Mouse (Mus musculus) heart, embryonic 10.5 days (tissue): Measurements from ENCODE around the gene Srcap. TPM values are rescaled to one million over a fixed set of nuclear protein-coding genes. Genes with fewer than 3 reads are reported as not detected.
A peak's percentile ranks its signal among the peaks of the same experiment; 100 is the strongest.
"Not testable (repeated sequence)": the region's sequence is repeated elsewhere in the genome, so short reads cannot be mapped to it uniquely, and the experiment has no call there.

Experiments
- DNase-seq: peaks from one replicate; pipeline ENCODE4 v3.0.0-alpha.2; 2017; ENCODE audit warnings: low spot score
- H3K27ac ChIP-seq: fragments of 300-500 bp; sonication (generic); 2 replicates; pipeline ENCODE4 v1.5.1; 2016; ENCODE audit warnings: mild to moderate bottlenecking
- H3K27me3 ChIP-seq: fragments of 300-500 bp; sonication (generic); 2 replicates; pipeline ENCODE4 v1.6.1; 2016; ENCODE audit warnings: mild to moderate bottlenecking; ENCODE audit not compliant: poor library complexity, insufficient read depth, severe bottlenecking
- H3K36me3 ChIP-seq: fragments of 300-500 bp; sonication (generic); 2 replicates; pipeline ENCODE4 v1.6.1; 2016; ENCODE audit warnings: mild to moderate bottlenecking, moderate library complexity
- H3K4me1 ChIP-seq: fragments of 300-500 bp; sonication (generic); 2 replicates; pipeline ENCODE4 v1.6.1; 2016; ENCODE audit warnings: mild to moderate bottlenecking
- H3K4me3 ChIP-seq: fragments of 300-500 bp; sonication (generic); 2 replicates; pipeline ENCODE4 v1.5.1; 2016; ENCODE audit warnings: mild to moderate bottlenecking, moderate library complexity
- H3K9me3 ChIP-seq: fragments of 300-500 bp; sonication (generic); 2 replicates; pipeline ENCODE4 v1.6.1; 2016; ENCODE audit warnings: mild to moderate bottlenecking, moderate library complexity
- WGBS: fragments of 180-500 bp; shearing (Covaris S2); methylation state at CpG from one replicate; pipeline ENCODE4 v1.1.7; 2016; 5-methylcytosine and 5-hydroxymethylcytosine counted together
- polyA plus RNA-seq: library from polyadenylated mRNA; unstranded; fragments of >200 nt; fragmentation: Nextera tagmentation; extraction: Ambion mirVana; gene quantifications from 2 replicates; pipeline ENCODE4 v1.2.1, GENCODE M21; 2016

Gene Srcap
- polyA plus RNA-seq, 1 experiment from 2014 or later = 56.4 TPM

DNA sequence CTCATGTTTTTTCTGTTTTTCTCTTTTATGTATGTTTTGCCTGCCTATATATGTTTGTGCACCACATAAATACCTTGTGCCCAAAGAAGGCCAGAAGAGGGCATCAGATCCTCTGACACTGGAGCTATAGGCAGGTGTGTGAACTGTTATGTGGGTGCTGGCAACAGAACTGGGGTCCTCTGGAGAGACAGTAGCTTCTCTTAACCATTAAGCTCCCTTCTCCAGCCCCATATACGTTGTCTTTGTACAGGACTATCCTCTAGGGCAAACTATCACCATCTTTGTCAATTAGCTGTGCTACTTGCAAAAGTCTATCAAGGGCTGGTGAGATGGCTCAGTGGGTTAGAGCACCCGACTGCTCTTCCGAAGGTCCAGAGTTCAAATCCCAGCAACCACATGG, 3.5 kb upstream of the Srcap start:
- H3K27me3 ChIP-seq = no peaks in the 10 kb centered on the region
- H3K36me3 ChIP-seq = no peaks in the 10 kb centered on the region
- 94% methylated on average over 3 of the region's 3 CpGs for WGBS

GRCm38 (mm10) chr7:127509830-127510229, 2.0 kb upstream of the Srcap start:
- H3K4me1 ChIP-seq = peaks cover 18% of the 10 kb centered on the region
- not testable (repeated sequence) for H3K27ac ChIP-seq, H3K4me3 ChIP-seq, DNase-seq, H3K9me3 ChIP-seq, H3K27me3 ChIP-seq
- 82% methylated on average over 4 of the region's 4 CpGs for WGBS
- H3K36me3 ChIP-seq = peaks cover 10% of the 10 kb centered on the region

More for the DNA sequence above, 3.5 kb upstream of the Srcap start:
- peaks cover 11% of the 10 kb centered on the region; the same call in 1 of the 2 replicates for H3K4me1 ChIP-seq
- no peak overlapping the region for H3K4me3 ChIP-seq
- H3K9me3 ChIP-seq = no peaks in the 10 kb centered on the region
- no peak for DNase-seq
- no peak overlapping the region for H3K27ac ChIP-seq

GRCm38 (mm10) chr7:127511241-127511640, 542 bp upstream of the Srcap start:
- peak overlapping the region; percentile 88 for H3K4me3 ChIP-seq
- no peaks in the 10 kb centered on the region for H3K27me3 ChIP-seq
- WGBS = 45% methylated on average over 8 of the region's 8 CpGs
- peak overlapping the region; percentile 100 for H3K27ac ChIP-seq
- peaks cover 23% of the 10 kb centered on the region for H3K36me3 ChIP-seq
- no peaks in the 10 kb centered on the region for H3K9me3 ChIP-seq
- peaks cover 20% of the 10 kb centered on the region for H3K4me1 ChIP-seq
- no peak for DNase-seq

- WGBS = 1% methylated on average over 80 of the region's 93 CpGs
Observed at GRCm38 (mm10) chr7:127512231-127513015, 640 bp downstream of the Srcap start.

DNA sequence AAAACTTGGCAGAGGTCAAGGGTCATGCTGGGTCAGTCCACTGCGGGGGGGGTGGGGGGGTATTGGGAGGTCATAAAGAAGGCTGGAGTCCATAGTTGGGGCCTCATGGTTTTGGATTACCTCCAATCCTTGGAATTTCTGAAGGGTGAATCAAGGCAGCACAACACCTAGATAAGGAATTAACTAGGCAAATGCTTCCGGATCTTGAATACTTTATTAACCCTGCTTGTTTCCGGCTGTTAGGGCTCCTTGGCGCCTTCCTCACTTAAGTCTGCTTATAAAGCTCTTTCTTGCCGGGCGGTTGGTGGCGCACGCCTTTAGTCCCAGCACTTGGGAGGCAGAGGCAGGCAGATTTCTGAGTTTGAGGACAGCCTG, 1.2 kb downstream of the Srcap start:
- Histone ChIP-seq H3K4me1 (peaks cover 20% of the 10 kb centered on the region), H3K4me3 (peak overlapping the region; percentile 88), H3K9me3 (no peaks in the 10 kb centered on the region), H3K27ac (peak overlapping the region; percentile 100), H3K27me3 (no peaks in the 10 kb centered on the region), H3K36me3 (peaks cover 41% of the 10 kb centered on the region)
- DNase-seq = no peak
- WGBS = 37% methylated on average over 8 of the region's 8 CpGs

More at GRCm38 (mm10) chr7:127512231-127513015, 640 bp downstream of the Srcap start:
- Histone ChIP-seq H3K36me3 (peaks cover 35% of the 10 kb centered on the region), H3K9me3 (no peaks in the 10 kb centered on the region), H3K27me3 (no peaks in the 10 kb centered on the region), H3K4me1 (peaks cover 20% of the 10 kb centered on the region), H3K4me3 (peak overlapping the region; percentile 88), H3K27ac (peak overlapping the region; percentile 100)
- peak; percentile 95 for DNase-seq

DNA sequence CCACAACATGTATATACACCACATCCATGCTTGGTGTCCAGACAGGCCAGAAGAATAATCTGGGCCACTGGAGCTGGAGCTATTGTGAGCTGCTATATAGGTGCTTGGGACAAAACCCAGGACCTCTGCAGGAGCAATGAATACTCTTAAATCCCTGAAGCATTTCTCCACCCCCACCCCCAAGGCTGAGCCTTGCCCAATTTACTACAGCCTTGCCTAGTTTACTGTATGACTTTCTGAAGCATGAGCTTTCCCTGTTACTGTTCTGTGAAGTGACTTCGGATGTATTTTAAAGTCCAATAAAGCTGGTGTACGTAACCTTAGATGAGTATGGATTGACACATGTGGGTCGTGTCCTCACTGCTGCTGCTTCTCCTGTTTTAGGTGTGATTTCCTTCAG, 2.0 kb downstream of the Srcap start:
- Histone ChIP-seq H3K27ac (no peak overlapping the region), H3K27me3 (no peaks in the 10 kb centered on the region), H3K36me3 (peaks cover 49% of the 10 kb centered on the region), H3K4me1 (peaks cover 20% of the 10 kb centered on the region), H3K9me3 (no peaks in the 10 kb centered on the region), H3K4me3 (peak overlapping the region; percentile 88)
- WGBS = 92% methylated on average over 3 of the region's 3 CpGs
- no peak for DNase-seq

GRCm38 (mm10) chr7:127515846-127516245, 4.1 kb downstream of the Srcap start:
- peaks cover 67% of the 10 kb centered on the region for H3K36me3 ChIP-seq

DNA sequence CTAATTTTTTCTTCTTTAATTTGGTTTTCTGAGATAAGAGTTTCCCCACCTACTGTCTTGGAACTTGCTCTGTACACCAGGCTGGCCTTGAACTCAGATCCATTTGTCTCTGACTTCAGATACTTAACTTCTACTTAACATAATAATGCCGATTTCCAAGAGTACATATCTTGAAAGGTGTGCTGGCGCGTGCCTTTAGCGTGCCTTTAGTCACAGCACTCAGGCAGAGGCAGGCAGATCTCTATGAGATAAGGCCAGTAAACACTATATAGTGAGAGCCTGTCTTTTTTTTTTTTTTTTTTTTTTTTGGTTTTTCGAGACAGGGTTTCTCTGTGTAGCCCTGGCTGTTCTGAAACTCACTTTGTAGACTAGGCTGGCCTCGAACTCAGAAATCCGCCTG, 4.6 kb downstream of the Srcap start:
- peaks cover 16% of the 10 kb centered on the region for H3K4me1 ChIP-seq
- no peaks in the 10 kb centered on the region for H3K27me3 ChIP-seq
- 92% methylated on average over 7 of the region's 7 CpGs for WGBS
- no peaks in the 10 kb centered on the region for H3K9me3 ChIP-seq
- no peak overlapping the region for H3K27ac ChIP-seq
- no peak overlapping the region for H3K4me3 ChIP-seq
- peaks cover 72% of the 10 kb centered on the region for H3K36me3 ChIP-seq
- no peak for DNase-seq

More at GRCm38 (mm10) chr7:127515846-127516245, 4.1 kb downstream of the Srcap start:
- Histone ChIP-seq H3K27me3 (no peaks in the 10 kb centered on the region), H3K9me3 (no peaks in the 10 kb centered on the region), H3K4me3 (no peak overlapping the region), H3K27ac (no peak overlapping the region), H3K4me1 (peaks cover 20% of the 10 kb centered on the region)
- DNase-seq = no peak
- 80% methylated on average over 7 of the region's 7 CpGs for WGBS

DNA sequence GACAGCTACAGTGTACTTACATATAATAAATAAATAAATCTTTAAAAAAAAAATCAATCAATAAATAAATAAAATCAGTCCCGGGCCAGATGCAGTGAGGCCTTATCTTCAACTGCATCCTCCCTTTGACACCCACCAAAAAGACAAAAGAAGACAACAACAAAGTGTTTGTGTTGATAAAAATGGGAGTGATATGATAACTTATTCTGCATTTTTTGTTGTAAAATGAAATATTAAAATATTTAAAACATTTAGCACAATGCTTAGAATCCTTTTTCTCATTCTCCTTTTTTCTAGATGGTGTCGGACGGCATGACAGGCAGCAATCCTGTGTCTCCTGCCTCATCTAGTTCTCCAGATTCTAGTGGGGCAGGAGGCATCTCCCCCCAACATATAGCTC, 7.5 kb downstream of the Srcap start, which contains the start of gene Gm42715:
Gene Gm42715 (plus strand): TSS at position 301 of the 400 bp plus-strand sequence.
- Histone ChIP-seq H3K27me3 (no peaks in the 10 kb centered on the region), H3K36me3 (peaks cover 96% of the 10 kb centered on the region), H3K4me1 (0 out of 2 replicates have a peak, but pooled peaks cover 2% of the 10 kb centered on the region), H3K9me3 (no peaks in the 10 kb centered on the region), H3K4me3 (no peak within 1 kb of the TSS), H3K27ac (no peak within 1 kb of the TSS)
- no peak for DNase-seq
- WGBS = 88% methylated on average over 3 of the region's 3 CpGs

GRCm38 (mm10) chr7:127541671-127542070, 29.9 kb downstream of the Srcap start:
- no peak for DNase-seq
- H3K27me3 ChIP-seq = no peaks in the 10 kb centered on the region
- H3K9me3 ChIP-seq = no peaks in the 10 kb centered on the region
- H3K27ac ChIP-seq = no peak overlapping the region
- peaks cover 100% of the 10 kb centered on the region for H3K36me3 ChIP-seq
- H3K4me3 ChIP-seq = no peak overlapping the region
- 99% methylated on average over 3 of the region's 3 CpGs for WGBS
- H3K4me1 ChIP-seq = no peaks in the 10 kb centered on the region

DNA sequence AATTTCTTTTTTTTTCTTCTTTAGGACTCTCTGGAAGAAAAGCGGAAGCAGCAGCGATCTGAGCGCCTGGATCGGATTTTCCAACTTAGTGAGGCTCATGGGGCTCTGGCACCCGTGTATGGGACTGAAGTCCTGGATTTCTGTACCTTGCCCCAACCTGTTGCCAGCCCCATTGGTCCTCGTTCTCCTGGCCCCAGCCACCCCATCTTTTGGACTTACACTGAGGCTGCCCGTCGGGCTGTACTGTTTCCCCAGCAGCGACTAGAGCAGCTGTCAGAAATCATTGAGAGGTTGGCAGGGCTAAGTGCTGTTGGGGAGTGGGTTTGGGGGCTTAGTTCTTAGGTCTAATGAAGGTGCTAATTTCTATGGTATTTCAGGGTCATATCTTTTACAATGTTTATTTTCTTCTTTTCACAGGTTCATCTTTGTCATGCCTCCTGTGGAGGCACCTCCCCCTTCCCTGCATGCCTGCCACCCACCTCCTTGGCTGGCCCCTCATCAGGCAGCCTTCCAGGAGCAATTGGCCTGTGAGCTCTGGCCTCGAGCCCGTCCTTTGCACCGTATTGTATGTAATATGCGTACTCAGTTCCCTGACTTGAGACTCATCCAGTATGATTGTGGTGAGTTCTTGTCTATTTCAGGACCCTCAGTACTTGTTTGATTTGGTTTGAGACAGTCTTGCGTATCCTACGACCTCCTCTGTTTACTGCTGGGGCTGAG, 37.5 kb downstream of the Srcap start:
- Histone ChIP-seq H3K36me3 (peaks cover 87% of the 10 kb centered on the region), H3K4me1 (no peaks in the 10 kb centered on the region), H3K27me3 (no peaks in the 10 kb centered on the region), H3K27ac (no peak overlapping the region), H3K4me3 (no peak overlapping the region), H3K9me3 (no peaks in the 10 kb centered on the region)
- 92% methylated on average over 15 of the region's 15 CpGs for WGBS
- DNase-seq = no peak

DNA sequence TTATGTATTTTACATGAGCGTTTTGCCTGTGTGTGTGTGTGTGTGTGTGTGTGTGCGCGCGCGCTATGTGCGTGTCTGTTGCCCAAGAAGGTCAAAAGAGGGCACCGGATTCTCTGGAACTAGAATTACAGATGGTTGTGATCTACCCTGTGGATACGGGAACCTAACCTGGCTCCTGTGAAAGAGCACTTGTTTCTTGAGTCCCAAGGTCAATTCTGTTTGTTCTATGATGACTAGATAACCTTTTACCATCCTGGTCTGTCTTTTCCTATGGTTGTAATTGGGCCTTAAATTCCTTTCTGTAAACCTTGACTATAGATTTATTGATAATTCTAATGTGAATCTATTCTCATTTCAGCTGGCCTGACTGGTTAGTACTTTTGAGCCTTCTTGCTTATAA, 39.8 kb downstream of the Srcap start:
- WGBS = 96% methylated on average over 8 of the region's 8 CpGs
- H3K36me3 ChIP-seq = peaks cover 87% of the 10 kb centered on the region

DNA sequence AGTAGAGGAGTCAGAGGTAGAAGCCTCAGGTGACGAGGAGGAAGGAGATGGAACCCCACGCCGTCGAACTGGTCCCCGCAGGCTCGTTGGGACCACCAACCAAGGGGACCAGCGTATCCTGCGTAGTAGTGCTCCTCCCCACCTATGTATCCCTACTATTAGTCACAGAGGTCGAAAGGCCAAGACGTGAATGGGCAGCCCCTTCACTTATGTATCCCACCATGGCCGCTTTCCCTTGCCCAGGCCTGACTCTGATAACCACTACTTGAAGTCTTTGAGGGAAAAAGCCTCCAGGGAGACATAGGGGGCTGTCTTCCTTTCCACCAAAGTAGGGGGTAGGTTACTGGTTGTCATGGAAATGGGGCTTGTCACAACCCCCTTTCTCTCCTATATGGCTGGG, 48.8 kb downstream of the Srcap start:
- WGBS = 94% methylated on average over 11 of the region's 11 CpGs
- no peaks in the 10 kb centered on the region for H3K27me3 ChIP-seq
- peaks cover 5% of the 10 kb centered on the region; the same call in 1 of the 2 replicates for H3K4me1 ChIP-seq
- H3K9me3 ChIP-seq = no peaks in the 10 kb centered on the region
- H3K36me3 ChIP-seq = peaks cover 83% of the 10 kb centered on the region
- DNase-seq = no peak
- H3K27ac ChIP-seq = no peak overlapping the region
- H3K4me3 ChIP-seq = no peak overlapping the region

More for the DNA sequence above, 39.8 kb downstream of the Srcap start:
- no peaks in the 10 kb centered on the region for H3K9me3 ChIP-seq
- no peaks in the 10 kb centered on the region for H3K27me3 ChIP-seq
- no peak for DNase-seq
- H3K4me3 ChIP-seq = no peak overlapping the region
- H3K4me1 ChIP-seq = no peaks in the 10 kb centered on the region
- H3K27ac ChIP-seq = no peak overlapping the region
